Mouse (Mus musculus): ENCODE data around the gene Dgkz. TPM values are rescaled to one million over a fixed set of nuclear protein-coding genes. Genes with fewer than 3 reads are reported as not detected.
A peak's percentile ranks its signal among the peaks of the same experiment; 100 is the strongest.

Gene Dgkz
- polyA plus RNA-seq, 1 experiment = 204 TPM

- WGBS = 89% methylated on average over 1 of the region's 1 CpGs
- DNase-seq (ENCODE audit: low read depth, low spot score) = no peak
These were observed 50.9 kb downstream of the Dgkz start for GRCm38 (mm10) chr2:91924726-91925125.

GRCm38 (mm10) chr2:91923415-91924337 lies 52.0 kb downstream of the Dgkz start:
- DNase-seq (ENCODE audit: low read depth, low spot score) = no peak
- 5% methylated on average over 54 of the region's 54 CpGs for WGBS

- no peak for DNase-seq (ENCODE audit: low read depth, low spot score)
- WGBS = 3% methylated on average over 37 of the region's 37 CpGs
These were observed 52.9 kb downstream of the Dgkz start for GRCm38 (mm10) chr2:91922586-91923414.

GRCm38 (mm10) chr2:91921790-91922570 lies 53.7 kb downstream of the Dgkz start:
- DNase-seq (ENCODE audit: low read depth, low spot score) = no peak
- 2% methylated on average over 64 of the region's 64 CpGs for WGBS

GRCm38 (mm10) chr2:91921181-91921789 lies 54.4 kb downstream of the Dgkz start:
- WGBS = 5% methylated on average over 31 of the region's 31 CpGs
- no peak for DNase-seq (ENCODE audit: low read depth, low spot score)

- 50% methylated on average over 4 of the region's 4 CpGs for WGBS
- no peak for DNase-seq (ENCODE audit: low read depth, low spot score)
These were observed 55.5 kb downstream of the Dgkz start for GRCm38 (mm10) chr2:91920130-91920529.

GRCm38 (mm10) chr2:91917096-91917495 lies 58.6 kb downstream of the Dgkz start:
- 93% methylated on average over 7 of the region's 7 CpGs for WGBS
- DNase-seq (ENCODE audit: low read depth, low spot score) = no peak

GRCm38 (mm10) chr2:91916346-91916977 lies 59.2 kb downstream of the Dgkz start:
- WGBS = 90% methylated on average over 7 of the region's 7 CpGs
- DNase-seq (ENCODE audit: low read depth, low spot score) = no peak

GRCm38 (mm10) chr2:91913328-91914110 lies 62.1 kb downstream of the Dgkz start:
- no peak for DNase-seq (ENCODE audit: low read depth, low spot score)
- whole genome bisulfite sequencing = 83% methylated on average over 7 of the region's 7 CpGs

- 69% methylated on average over 3 of the region's 3 CpGs for WGBS
- no peak for DNase-seq (ENCODE audit: low read depth, low spot score)
These were observed 63.0 kb downstream of the Dgkz start for GRCm38 (mm10) chr2:91912616-91913015.

GRCm38 (mm10) chr2:91906141-91906540 lies 69.5 kb downstream of the Dgkz start:
- no peak for DNase-seq (ENCODE audit: low read depth, low spot score)
- 69% methylated on average over 2 of the region's 2 CpGs for WGBS

GRCm38 (mm10) chr2:91904618-91905307 lies 70.9 kb downstream of the Dgkz start:
- whole genome bisulfite sequencing = 76% methylated on average over 5 of the region's 5 CpGs
- no peak for DNase-seq (ENCODE audit: low read depth, low spot score)

- WGBS = 85% methylated on average over 3 of the region's 3 CpGs
- DNase-seq (ENCODE audit: low read depth, low spot score) = no peak
These were observed 72.3 kb downstream of the Dgkz start for GRCm38 (mm10) chr2:91903171-91903925.

GRCm38 (mm10) chr2:91902336-91902735 lies 73.3 kb downstream of the Dgkz start:
- WGBS = 77% methylated on average over 5 of the region's 5 CpGs

GRCm38 (mm10) chr2:91900431-91900830 lies 75.2 kb downstream of the Dgkz start:
- 95% methylated on average over 8 of the region's 8 CpGs for WGBS
- DNase-seq (ENCODE audit: low read depth, low spot score) = no peak

More at GRCm38 (mm10) chr2:91902336-91902735, 73.3 kb downstream of the Dgkz start:
- no peak for DNase-seq (ENCODE audit: low read depth, low spot score)

GRCm38 (mm10) chr2:91899141-91899540 lies 76.5 kb downstream of the Dgkz start:
- DNase-seq (ENCODE audit: low read depth, low spot score) = no peak
- WGBS = 94% methylated on average over 3 of the region's 3 CpGs

- peak; percentile 76 for DNase-seq (ENCODE audit: low read depth, low spot score)
These were observed 77.7 kb downstream of the Dgkz start for GRCm38 (mm10) chr2:91897968-91898367.

Data from large intestine, adult 2 months (tissue).